Mouse (Mus musculus): ENCODE data around the gene Pi4ka. TPM values are rescaled to one million over a fixed set of nuclear protein-coding genes. Genes with fewer than 3 reads are reported as not detected.

Gene Pi4ka
- total and polyA plus RNA-seq, 2 experiments from 2014 or later = 46.5 to 135 TPM

- ATAC-seq (ENCODE audit: low FRiP score) (no peak), DNase-seq (ENCODE audit: low spot score) (no peak)
- H3K4me1 ChIP-seq (ENCODE audit: insufficient read depth, low read length) = peaks cover 6% of the 10 kb centered on the region; the same call in 1 of the 2 replicates
- H3K9me3 ChIP-seq (ENCODE audit: low read length) = no peaks in the 10 kb centered on the region
- no peaks in the 10 kb centered on the region for H3K27me3 ChIP-seq (ENCODE audit: insufficient read depth, low read length)
- no peak for TF ChIP-seq CTCF (IDR thresholded peaks at IDR 0.05)
- H3K27ac ChIP-seq (ENCODE audit: low read depth, low read length) = no peak overlapping the region
- no peak overlapping the region for H3K4me2 ChIP-seq (ENCODE audit: low read depth, low read length, poor library complexity, severe bottlenecking)
- no peak overlapping the region for H3K4me3 ChIP-seq (ENCODE audit: low read depth, low read length)
- WGBS = 96% methylated on average over 1 of the region's 1 CpGs
- no peak overlapping the region for H3K9ac ChIP-seq (replicated peaks; ENCODE audit: low read length, poor library complexity, severe bottlenecking)
- no peaks in the 10 kb centered on the region for H3K36me3 ChIP-seq (ENCODE audit: insufficient read depth, low read length)
These were observed 162.4 kb downstream of the Pi4ka start for GRCm38 (mm10) chr16:17243731-17244130.

GRCm38 (mm10) chr16:17239409-17239808 lies 166.7 kb downstream of the Pi4ka start:
- H3K27ac ChIP-seq (ENCODE audit: low read depth, low read length) = no peak overlapping the region
- H3K36me3 ChIP-seq (ENCODE audit: insufficient read depth, low read length) = no peaks in the 10 kb centered on the region
- H3K9ac ChIP-seq (replicated peaks; ENCODE audit: low read length, poor library complexity, severe bottlenecking) = no peak overlapping the region
- ATAC-seq (ENCODE audit: low FRiP score) (no peak), DNase-seq (ENCODE audit: low spot score) (no peak)
- H3K9me3 ChIP-seq (ENCODE audit: low read length) = no peaks in the 10 kb centered on the region
- H3K4me3 ChIP-seq (ENCODE audit: low read depth, low read length) = no peak overlapping the region
- no peaks in the 10 kb centered on the region for H3K27me3 ChIP-seq (ENCODE audit: insufficient read depth, low read length)
- H3K4me2 ChIP-seq (ENCODE audit: low read depth, low read length, poor library complexity, severe bottlenecking) = no peak overlapping the region
- 71% methylated on average over 2 of the region's 2 CpGs for WGBS
- no peak for TF ChIP-seq CTCF (IDR thresholded peaks at IDR 0.05)
- peaks cover 18% of the 10 kb centered on the region for H3K4me1 ChIP-seq (ENCODE audit: insufficient read depth, low read length)

- H3K4me3 ChIP-seq (ENCODE audit: low read depth, low read length) = no peak overlapping the region
- TF ChIP-seq CTCF (IDR thresholded peaks at IDR 0.05) = no peak
- no peak for DNase-seq (ENCODE audit: low spot score)
These were observed 168.5 kb downstream of the Pi4ka start for GRCm38 (mm10) chr16:17237634-17238033.

GRCm38 (mm10) chr16:17234916-17235665 lies 171.0 kb downstream of the Pi4ka start:
- peak overlapping the region; percentile 95 for H3K9ac ChIP-seq (replicated peaks; ENCODE audit: low read length, poor library complexity, severe bottlenecking)
- H3K4me2 ChIP-seq (ENCODE audit: low read depth, low read length, poor library complexity, severe bottlenecking) = peak overlapping the region; percentile 83
- ATAC-seq (ENCODE audit: low FRiP score) (no peak), DNase-seq (ENCODE audit: low spot score) (peak; percentile 19)
- H3K9me3 ChIP-seq (ENCODE audit: low read length) = no peaks in the 10 kb centered on the region
- H3K4me3 ChIP-seq (ENCODE audit: low read depth, low read length) = peak overlapping the region; percentile 89
- H3K4me1 ChIP-seq (ENCODE audit: insufficient read depth, low read length) = peaks cover 18% of the 10 kb centered on the region
- 44% methylated on average over 9 of the region's 9 CpGs for WGBS
- H3K27ac ChIP-seq (ENCODE audit: low read depth, low read length) = no peak overlapping the region
- H3K27me3 ChIP-seq (ENCODE audit: insufficient read depth, low read length) = no peaks in the 10 kb centered on the region
- no peak for TF ChIP-seq CTCF (IDR thresholded peaks at IDR 0.05)
- no peaks in the 10 kb centered on the region for H3K36me3 ChIP-seq (ENCODE audit: insufficient read depth, low read length)

More at GRCm38 (mm10) chr16:17237634-17238033, 168.5 kb downstream of the Pi4ka start:
- Histone ChIP-seq H3K27ac (ENCODE audit: low read depth, low read length) (no peak overlapping the region), H3K9ac (replicated peaks; ENCODE audit: low read length, poor library complexity, severe bottlenecking) (no peak overlapping the region), H3K4me1 (ENCODE audit: insufficient read depth, low read length) (peaks cover 18% of the 10 kb centered on the region), H3K36me3 (ENCODE audit: insufficient read depth, low read length) (no peaks in the 10 kb centered on the region), H3K27me3 (ENCODE audit: insufficient read depth, low read length) (no peaks in the 10 kb centered on the region), H3K4me2 (ENCODE audit: low read depth, low read length, poor library complexity, severe bottlenecking) (no peak overlapping the region), H3K9me3 (ENCODE audit: low read length) (no peaks in the 10 kb centered on the region)
- ATAC-seq (ENCODE audit: low FRiP score) = no peak
- 89% methylated on average over 3 of the region's 3 CpGs for WGBS

GRCm38 (mm10) chr16:17234499-17234895 lies 171.6 kb downstream of the Pi4ka start:
- peak; percentile 40 for DNase-seq (ENCODE audit: low spot score)
- Histone ChIP-seq H3K4me3 (ENCODE audit: low read depth, low read length) (peak overlapping the region; percentile 89), H3K36me3 (ENCODE audit: insufficient read depth, low read length) (no peaks in the 10 kb centered on the region), H3K9ac (replicated peaks; ENCODE audit: low read length, poor library complexity, severe bottlenecking) (peak overlapping the region; percentile 95), H3K27ac (ENCODE audit: low read depth, low read length) (peak overlapping the region; percentile 85), H3K4me2 (ENCODE audit: low read depth, low read length, poor library complexity, severe bottlenecking) (peak overlapping the region; percentile 83), H3K4me1 (ENCODE audit: insufficient read depth, low read length) (peaks cover 15% of the 10 kb centered on the region), H3K9me3 (ENCODE audit: low read length) (no peaks in the 10 kb centered on the region), H3K27me3 (ENCODE audit: insufficient read depth, low read length) (no peaks in the 10 kb centered on the region)
- no peak for ATAC-seq (ENCODE audit: low FRiP score)
- 2% methylated on average over 12 of the region's 12 CpGs for whole genome bisulfite sequencing
- no peak for TF ChIP-seq CTCF (IDR thresholded peaks at IDR 0.05)

- peak overlapping the region; percentile 83 for H3K4me2 ChIP-seq (ENCODE audit: low read depth, low read length, poor library complexity, severe bottlenecking)
- no peak for TF ChIP-seq CTCF (IDR thresholded peaks at IDR 0.05)
- H3K9ac ChIP-seq (replicated peaks; ENCODE audit: low read length, poor library complexity, severe bottlenecking) = peak overlapping the region; percentile 95
- peaks cover 14% of the 10 kb centered on the region for H3K4me1 ChIP-seq (ENCODE audit: insufficient read depth, low read length)
- ATAC-seq (ENCODE audit: low FRiP score) (peak; percentile 76), DNase-seq (ENCODE audit: low spot score) (peak; percentile 69)
- no peaks in the 10 kb centered on the region for H3K36me3 ChIP-seq (ENCODE audit: insufficient read depth, low read length)
- H3K4me3 ChIP-seq (ENCODE audit: low read depth, low read length) = peak overlapping the region; percentile 89
- no peaks in the 10 kb centered on the region for H3K27me3 ChIP-seq (ENCODE audit: insufficient read depth, low read length)
- H3K27ac ChIP-seq (ENCODE audit: low read depth, low read length) = peak overlapping the region; percentile 85
- H3K9me3 ChIP-seq (ENCODE audit: low read length) = no peaks in the 10 kb centered on the region
- whole genome bisulfite sequencing = under 1% methylated on average over 38 of the region's 62 CpGs
These were observed 172.2 kb downstream of the Pi4ka start for GRCm38 (mm10) chr16:17233702-17234498.

Data from midbrain, postnatal 0 days (tissue).